Mouse (Mus musculus): ENCODE results near the gene Tmem163.

DNA sequence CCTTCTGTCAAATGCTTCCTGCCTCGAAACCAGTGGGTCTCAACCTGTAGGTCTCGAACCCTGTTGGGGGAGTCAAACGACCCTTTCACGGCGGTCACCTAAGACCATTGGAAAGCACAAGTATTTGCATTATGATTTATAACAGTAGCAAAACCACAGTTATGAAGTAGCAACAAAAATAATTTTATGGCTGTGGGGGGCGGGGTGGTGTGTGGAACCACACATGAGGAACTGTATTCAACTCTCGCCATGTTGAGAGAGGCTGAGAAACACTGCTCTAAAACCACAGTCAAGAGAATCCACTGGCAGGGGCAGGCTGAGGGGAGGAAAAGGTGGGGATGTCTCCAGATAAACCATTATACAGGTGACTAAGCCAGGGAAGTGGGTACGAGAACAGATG lies 166.2 kb downstream of the Tmem163 start:
- no peak for TF ChIP-seq CTCF (conservative IDR thresholded peaks at IDR 0.05; ENCODE audit: low read length)
- no peak for TF ChIP-seq POU5F1 (IDR thresholded peaks at IDR 0.05; ENCODE audit: borderline replicate concordance, low read length)
- TF ChIP-seq NANOG (IDR thresholded peaks at IDR 0.05; ENCODE audit: borderline replicate concordance, low read length) = no peak
